Mouse (Mus musculus): Measurements from ENCODE around the gene Crocc2. TPM values are rescaled to one million over a fixed set of nuclear protein-coding genes. Genes with fewer than 3 reads are reported as not detected.
A peak's percentile ranks its signal among the peaks of the same experiment; 100 is the strongest.

Gene Crocc2
- total RNA-seq, 1 experiment = 3.1 TPM

DNA sequence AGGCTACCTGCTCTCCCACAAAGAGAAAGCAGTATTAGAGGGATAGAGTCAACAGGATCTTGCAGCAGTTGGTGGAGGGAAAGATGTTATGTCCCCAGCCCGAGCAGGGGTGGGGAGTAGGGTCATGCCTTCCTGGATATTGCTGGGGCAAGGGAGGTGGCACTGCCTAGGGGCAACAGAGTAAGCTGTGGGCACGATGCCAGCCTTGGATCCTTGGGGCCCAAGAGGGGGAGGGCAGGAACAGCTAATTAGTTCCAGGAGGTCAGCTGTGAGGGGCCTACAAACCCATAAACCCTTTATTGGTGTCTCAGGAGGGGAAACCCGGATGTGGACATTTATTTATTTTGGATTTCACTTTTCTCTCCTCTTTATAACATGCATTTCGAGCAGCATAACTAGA, 56.7 kb downstream of the Crocc2 start:
- Histone ChIP-seq H3K9ac (ENCODE audit: insufficient read depth, low read depth, low read length, poor library complexity, severe bottlenecking) (no peak overlapping the region), H3K4me3 (ENCODE audit: insufficient read depth in 1 of 2, low read depth in 1 of 2, low read length in 2 of 2, poor library complexity in 1 of 2, severe bottlenecking in 1 of 2) (no peak overlapping the region), H3K4me1 (ENCODE audit: control insufficient read depth in 2 of 2, insufficient read depth in 2 of 2, low read length in 2 of 2, poor library complexity in 1 of 2) (peaks cover 5 to 30% of the 10 kb centered on the region in 2 experiments; a peak in 2 of 4 replicates), H3K36me3 (ENCODE audit: control insufficient read depth, insufficient read depth, low read length, poor library complexity, severe bottlenecking) (no peaks in the 10 kb centered on the region), H3K27ac (ENCODE audit: insufficient read depth, low read depth, low read length, poor library complexity, severe bottlenecking) (no peak overlapping the region), H3K9me3 (ENCODE audit: control insufficient read depth, insufficient read depth, low read depth, low read length) (no peaks in the 10 kb centered on the region)
- in situ Hi-C loops (cut with MboI; ENCODE audit: low sequenced_read_pairs in 2 of 2, unreplicated experiment in 2 of 2) = no loop called here
- TF ChIP-seq ZC3H11A (IDR thresholded peaks at IDR 0.05; ENCODE audit: borderline replicate concordance, low read depth, low read length) (no peak), ZNF384 (IDR thresholded peaks at IDR 0.05; ENCODE audit: low read depth, low read length) (no peak), MAFK (IDR thresholded peaks at IDR 0.05; ENCODE audit: insufficient read depth, low read depth, low read length) (no peak)
- DNase-seq (ENCODE audit: low read depth, low spot score) = no peak

DNA sequence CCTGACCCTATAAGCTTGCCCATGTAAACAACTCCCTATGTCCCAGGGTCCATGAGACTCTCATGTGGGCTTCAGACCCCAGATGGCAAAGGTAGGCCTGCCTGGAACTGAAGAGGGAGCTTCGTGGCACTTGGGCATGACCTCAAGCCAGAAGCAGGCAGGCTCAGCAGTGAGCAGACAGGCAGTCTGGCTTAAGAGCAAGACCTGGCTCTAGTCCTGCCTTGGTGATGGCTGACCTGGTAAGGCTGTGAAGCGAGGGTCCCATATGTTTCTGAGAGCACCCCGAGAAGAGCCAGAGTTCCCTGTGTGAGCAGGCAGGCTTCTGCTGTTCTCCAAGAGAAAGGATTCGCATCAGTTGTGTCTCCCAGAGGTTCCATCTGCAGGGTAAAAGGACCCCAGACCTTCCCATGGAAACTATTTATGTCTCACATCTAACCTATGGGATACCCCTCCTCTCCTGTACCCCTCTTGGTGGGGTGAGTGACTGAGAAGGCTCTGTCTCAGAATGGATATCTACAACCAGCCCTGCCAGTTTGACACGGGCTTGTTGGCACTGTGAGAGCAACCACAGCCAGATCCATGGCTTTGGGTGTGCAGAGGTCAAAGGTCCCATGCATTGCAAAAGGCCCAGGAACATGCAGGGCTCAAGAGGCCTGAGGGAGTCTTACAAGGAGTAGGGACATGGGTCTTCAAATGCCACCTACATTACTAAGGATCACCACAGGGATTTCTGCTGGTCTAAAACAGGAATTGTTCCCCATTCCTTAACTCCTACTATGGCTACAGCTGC, 57.4 kb downstream of the Crocc2 start:
- no peak overlapping the region for H3K27ac ChIP-seq (ENCODE audit: insufficient read depth, low read depth, low read length, poor library complexity, severe bottlenecking)
- in situ Hi-C loops (cut with MboI; ENCODE audit: low sequenced_read_pairs in 2 of 2, unreplicated experiment in 2 of 2) = no loop called here
- TF ChIP-seq ZNF384 (IDR thresholded peaks at IDR 0.05; ENCODE audit: low read depth, low read length) = no peak
- no peak for TF ChIP-seq MAFK (IDR thresholded peaks at IDR 0.05; ENCODE audit: insufficient read depth, low read depth, low read length)
- TF ChIP-seq CHD2 (IDR thresholded peaks at IDR 0.05; ENCODE audit: low read depth, low read length) = no peak
- TF ChIP-seq ZC3H11A (IDR thresholded peaks at IDR 0.05; ENCODE audit: borderline replicate concordance, low read depth, low read length) = no peak
- H3K4me3 ChIP-seq (ENCODE audit: insufficient read depth in 1 of 2, low read depth in 1 of 2, low read length in 2 of 2, poor library complexity in 1 of 2, severe bottlenecking in 1 of 2) = no peak overlapping the region
- DNase-seq (ENCODE audit: low read depth, low spot score) = no peak
- H3K9me3 ChIP-seq (ENCODE audit: control insufficient read depth, insufficient read depth, low read depth, low read length) = no peaks in the 10 kb centered on the region
- H3K9ac ChIP-seq (ENCODE audit: insufficient read depth, low read depth, low read length, poor library complexity, severe bottlenecking) = no peak overlapping the region
- H3K36me3 ChIP-seq (ENCODE audit: control insufficient read depth, insufficient read depth, low read length, poor library complexity, severe bottlenecking) = no peaks in the 10 kb centered on the region
- peaks cover 5 to 30% of the 10 kb centered on the region in 2 experiments; a peak in 2 of 4 replicates for H3K4me1 ChIP-seq (ENCODE audit: control insufficient read depth in 2 of 2, insufficient read depth in 2 of 2, low read length in 2 of 2, poor library complexity in 1 of 2)

DNA sequence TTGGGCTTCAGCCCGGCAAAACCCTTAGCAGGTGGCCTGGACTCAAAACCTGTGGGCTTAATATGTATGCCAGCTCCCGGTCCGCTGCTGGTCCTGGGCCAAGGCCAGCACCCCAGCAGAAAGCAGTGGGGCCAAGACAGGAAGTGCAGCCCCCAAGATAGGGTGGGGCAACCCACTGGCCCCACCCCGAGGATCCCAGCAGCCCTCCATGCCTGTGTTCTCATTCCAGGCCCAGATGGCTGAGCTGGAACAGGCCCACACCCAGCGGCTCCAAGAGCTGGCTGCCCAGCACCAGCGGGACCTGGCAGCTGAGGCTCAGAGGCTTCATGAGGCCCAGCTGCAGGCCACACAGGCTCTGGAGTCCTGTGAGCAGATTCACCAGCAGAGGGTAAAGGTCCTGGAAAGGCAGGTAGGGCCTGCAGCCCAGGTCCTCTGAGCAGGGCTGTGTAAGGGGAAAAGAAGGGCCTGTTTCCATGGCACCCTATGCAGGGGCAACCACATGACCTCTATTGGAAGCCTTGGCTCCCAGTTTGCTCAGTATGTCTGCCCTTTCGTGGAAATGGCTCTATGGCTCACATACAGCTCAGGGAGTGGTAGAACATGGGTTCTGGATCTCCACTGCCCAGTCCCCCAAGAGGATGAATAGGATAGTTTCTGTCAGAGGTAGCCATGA, 58.9 kb downstream of the Crocc2 start:
- TF ChIP-seq MAFK (IDR thresholded peaks at IDR 0.05; ENCODE audit: insufficient read depth, low read depth, low read length) = no peak
- no peak for TF ChIP-seq ZC3H11A (IDR thresholded peaks at IDR 0.05; ENCODE audit: borderline replicate concordance, low read depth, low read length)
- no peak for TF ChIP-seq HCFC1 (IDR thresholded peaks at IDR 0.05; ENCODE audit: borderline replicate concordance, insufficient read depth, low read length)
- no peak for TF ChIP-seq ZNF384 (IDR thresholded peaks at IDR 0.05; ENCODE audit: low read depth, low read length)
- TF ChIP-seq CHD2 (IDR thresholded peaks at IDR 0.05; ENCODE audit: low read depth, low read length) = no peak
- H3K9me3 ChIP-seq (ENCODE audit: control insufficient read depth, insufficient read depth, low read depth, low read length) = no peaks in the 10 kb centered on the region
- H3K36me3 ChIP-seq (ENCODE audit: control insufficient read depth, insufficient read depth, low read length, poor library complexity, severe bottlenecking) = no peaks in the 10 kb centered on the region
- H3K27ac ChIP-seq (ENCODE audit: insufficient read depth, low read depth, low read length, poor library complexity, severe bottlenecking) = peak overlapping the region; percentile 34; the same call in 1 of the 2 replicates
- H3K4me3 ChIP-seq (ENCODE audit: insufficient read depth in 1 of 2, low read depth in 1 of 2, low read length in 2 of 2, poor library complexity in 1 of 2, severe bottlenecking in 1 of 2) = peak overlapping the region; percentile 47 to 52; a peak in 3 of 4 replicates
- peaks cover 5 to 30% of the 10 kb centered on the region in 2 experiments; a peak in 2 of 4 replicates for H3K4me1 ChIP-seq (ENCODE audit: control insufficient read depth in 2 of 2, insufficient read depth in 2 of 2, low read length in 2 of 2, poor library complexity in 1 of 2)
- peak overlapping the region; percentile 66 for H3K9ac ChIP-seq (ENCODE audit: insufficient read depth, low read depth, low read length, poor library complexity, severe bottlenecking)
- no peak for DNase-seq (ENCODE audit: low read depth, low spot score)
- in situ Hi-C loops (cut with MboI; ENCODE audit: low sequenced_read_pairs in 2 of 2, unreplicated experiment in 2 of 2) = no loop called here

DNA sequence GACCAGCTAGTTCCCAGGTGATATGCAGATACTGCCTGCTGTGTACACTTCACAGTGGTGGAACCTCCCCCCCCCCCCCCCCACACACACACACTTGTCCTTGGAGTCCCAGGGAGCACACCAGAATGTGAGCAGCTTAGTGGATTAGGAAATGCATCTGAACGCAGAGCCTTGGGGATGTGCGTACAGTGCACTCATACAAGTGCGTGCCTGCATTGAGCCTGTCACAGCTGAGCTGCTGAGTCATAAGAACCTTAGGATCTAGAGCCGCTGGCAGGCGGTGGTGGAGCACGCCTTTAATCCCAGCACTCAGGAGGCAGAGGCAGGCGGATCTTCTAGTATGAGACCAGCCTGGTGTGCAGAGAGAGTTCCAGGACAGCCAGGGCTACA, 59.4 kb downstream of the Crocc2 start:
- peak overlapping the region in 1 of 2 experiments; percentile 52; a peak in 2 of 4 replicates for H3K4me3 ChIP-seq (ENCODE audit: insufficient read depth in 1 of 2, low read depth in 1 of 2, low read length in 2 of 2, poor library complexity in 1 of 2, severe bottlenecking in 1 of 2)
- peak overlapping the region; percentile 34; the same call in 1 of the 2 replicates for H3K27ac ChIP-seq (ENCODE audit: insufficient read depth, low read depth, low read length, poor library complexity, severe bottlenecking)
- in situ Hi-C loops (cut with MboI; ENCODE audit: low sequenced_read_pairs in 2 of 2, unreplicated experiment in 2 of 2) = no loop called here
- no peaks in the 10 kb centered on the region for H3K36me3 ChIP-seq (ENCODE audit: control insufficient read depth, insufficient read depth, low read length, poor library complexity, severe bottlenecking)
- H3K9ac ChIP-seq (ENCODE audit: insufficient read depth, low read depth, low read length, poor library complexity, severe bottlenecking) = no peak overlapping the region
- no peaks in the 10 kb centered on the region for H3K9me3 ChIP-seq (ENCODE audit: control insufficient read depth, insufficient read depth, low read depth, low read length)
- no peak for DNase-seq (ENCODE audit: low read depth, low spot score)
- TF ChIP-seq CHD2 (IDR thresholded peaks at IDR 0.05; ENCODE audit: low read depth, low read length) (no peak), MAFK (IDR thresholded peaks at IDR 0.05; ENCODE audit: insufficient read depth, low read depth, low read length) (peak; percentile 15; the same call in 1 of the 2 replicates), ZNF384 (IDR thresholded peaks at IDR 0.05; ENCODE audit: low read depth, low read length) (no peak), ZC3H11A (IDR thresholded peaks at IDR 0.05; ENCODE audit: borderline replicate concordance, low read depth, low read length) (no peak), HCFC1 (IDR thresholded peaks at IDR 0.05; ENCODE audit: borderline replicate concordance, insufficient read depth, low read length) (no peak)
- peaks cover 5 to 30% of the 10 kb centered on the region in 2 experiments; a peak in 2 of 4 replicates for H3K4me1 ChIP-seq (ENCODE audit: control insufficient read depth in 2 of 2, insufficient read depth in 2 of 2, low read length in 2 of 2, poor library complexity in 1 of 2)
